Mouse (Mus musculus): Measurements from ENCODE around the gene Dntt.

GRCm38 (mm10) chr19:41008674-41009395, 20.2 kb upstream of the Dntt start:
- no peak for TF ChIP-seq CTCF (IDR thresholded peaks at IDR 0.05; ENCODE audit: low read depth, low read length)
- no peak for TF ChIP-seq POLR2AphosphoS5 (IDR thresholded peaks at IDR 0.05; ENCODE audit: insufficient replicate concordance, low read depth, low read length)
- TF ChIP-seq TAL1 (conservative IDR thresholded peaks at IDR 0.05; ENCODE audit: low read depth, low read length) = no peak
- TF ChIP-seq GATA1 (IDR thresholded peaks at IDR 0.05; ENCODE audit: borderline replicate concordance, low read length) = no peak

All from G1E (cell line).